Mouse (Mus musculus): ENCODE results near the gene Dgat2. TPM values are rescaled to one million over a fixed set of nuclear protein-coding genes. Genes with fewer than 3 reads are reported as not detected.

The Dgat2 gene
- total and polyA plus RNA-seq, 2 experiments from 2014 or later, result 29.9 to 37.8 TPM

DNA sequence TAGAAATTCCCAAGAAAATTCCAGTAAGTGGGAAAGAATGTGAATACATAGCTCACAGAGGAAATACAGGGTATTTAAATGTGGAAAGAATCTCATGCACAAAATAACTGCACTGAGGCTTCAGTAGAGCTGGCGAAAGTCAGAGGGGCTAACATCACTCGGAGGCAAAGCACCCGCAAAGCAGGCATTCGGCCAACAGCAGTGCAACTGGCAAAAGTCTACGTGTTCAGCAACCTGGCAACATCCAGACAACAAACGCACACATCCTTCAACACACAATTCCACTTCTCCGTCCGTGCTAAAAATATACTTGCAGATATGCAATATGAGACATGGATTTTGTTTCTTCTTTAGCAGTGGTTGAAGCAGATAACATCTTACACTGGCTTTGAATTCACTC, 56.5 kb downstream of the Dgat2 start:
- Histone ChIP-seq H3K27me3 (ENCODE audit: insufficient read depth, low read length) (no peaks in the 10 kb centered on the region), H3K4me3 (ENCODE audit: low read length) (no peak overlapping the region), H3K36me3 (ENCODE audit: insufficient read depth, low read length) (no peaks in the 10 kb centered on the region), H3K27ac (no peak overlapping the region), H3K4me2 (ENCODE audit: low read depth, low read length) (no peak overlapping the region), H3K4me1 (ENCODE audit: insufficient read depth, low read length) (no peaks in the 10 kb centered on the region), H3K9me3 (ENCODE audit: low read length) (no peaks in the 10 kb centered on the region), H3K9ac (replicated peaks; ENCODE audit: low read length) (no peak overlapping the region)
- DNase-seq (ENCODE audit: low spot score), result peak; percentile 39
- ATAC-seq, result no peak
- WGBS, result 36% methylated on average over 8 of the region's 8 CpGs
- no peak for TF ChIP-seq CTCF (IDR thresholded peaks at IDR 0.05; ENCODE audit: low read depth)

DNA sequence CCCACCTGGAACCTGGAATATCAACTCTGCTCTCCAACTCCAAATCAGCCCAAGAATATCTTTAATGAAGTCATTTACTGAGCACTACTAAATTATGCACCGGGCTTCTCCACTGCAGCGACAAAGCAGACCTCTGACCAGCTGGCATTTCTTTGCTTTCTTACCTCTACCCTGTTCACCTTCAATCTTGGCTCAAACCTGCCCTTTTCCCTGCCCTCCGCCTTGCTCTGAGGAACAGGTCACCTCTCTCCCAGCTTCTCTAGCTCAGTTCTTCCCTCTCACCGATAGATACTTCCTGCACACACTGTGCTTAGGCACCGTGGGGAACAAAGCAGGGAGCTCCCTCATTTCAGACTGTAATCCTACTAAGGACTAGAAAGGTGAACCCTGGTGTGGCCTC, 59.9 kb downstream of the Dgat2 start:
- DNase-seq (ENCODE audit: low spot score) (no peak), ATAC-seq (no peak)
- Histone ChIP-seq H3K27me3 (ENCODE audit: insufficient read depth, low read length) (no peaks in the 10 kb centered on the region), H3K4me3 (ENCODE audit: low read length) (no peak overlapping the region), H3K9me3 (ENCODE audit: low read length) (no peaks in the 10 kb centered on the region), H3K9ac (replicated peaks; ENCODE audit: low read length) (no peak overlapping the region), H3K4me1 (ENCODE audit: insufficient read depth, low read length) (no peaks in the 10 kb centered on the region), H3K36me3 (ENCODE audit: insufficient read depth, low read length) (no peaks in the 10 kb centered on the region), H3K27ac (no peak overlapping the region), H3K4me2 (ENCODE audit: low read depth, low read length) (no peak overlapping the region)
- 78% methylated on average over 5 of the region's 5 CpGs for WGBS
- no peak for TF ChIP-seq CTCF (IDR thresholded peaks at IDR 0.05; ENCODE audit: low read depth)

DNA sequence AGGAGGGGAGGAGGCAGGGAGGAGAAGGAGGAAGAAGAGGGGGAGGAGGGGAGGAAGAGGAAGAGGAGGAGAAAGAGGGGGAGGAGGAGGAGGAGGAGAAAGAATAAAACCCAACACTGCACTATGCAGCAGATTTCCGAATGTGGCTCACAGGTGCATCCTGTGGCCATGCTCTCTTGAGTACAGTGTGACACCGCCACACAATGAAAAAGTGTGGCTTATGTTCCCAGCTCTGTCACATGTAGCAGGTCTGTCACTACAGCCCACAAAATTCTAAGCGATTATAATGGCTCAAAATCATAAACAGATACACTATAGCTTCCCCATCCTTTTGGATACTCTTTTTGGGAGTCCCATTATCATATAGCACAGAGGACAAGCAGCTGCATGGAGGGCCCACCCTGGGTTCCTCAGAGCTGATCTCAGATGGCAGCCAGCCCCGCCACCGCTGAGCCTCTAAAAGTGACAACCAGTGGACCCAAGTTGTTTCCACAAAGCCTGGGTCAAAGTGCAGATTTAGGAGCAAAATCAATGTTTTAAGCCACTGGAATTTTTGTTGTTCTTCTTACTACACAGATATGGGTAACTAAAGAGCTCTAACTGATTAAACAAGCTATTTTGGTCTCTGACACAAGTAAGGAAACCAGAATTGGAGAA, 61.5 kb downstream of the Dgat2 start:
- no peaks in the 10 kb centered on the region for H3K9me3 ChIP-seq (ENCODE audit: low read length)
- no peak overlapping the region for H3K4me2 ChIP-seq (ENCODE audit: low read depth, low read length)
- H3K9ac ChIP-seq (replicated peaks; ENCODE audit: low read length), result no peak overlapping the region
- H3K4me3 ChIP-seq (ENCODE audit: low read length), result no peak overlapping the region
- no peaks in the 10 kb centered on the region for H3K36me3 ChIP-seq (ENCODE audit: insufficient read depth, low read length)
- TF ChIP-seq CTCF (IDR thresholded peaks at IDR 0.05; ENCODE audit: low read depth), result no peak
- H3K27me3 ChIP-seq (ENCODE audit: insufficient read depth, low read length), result no peaks in the 10 kb centered on the region
- no peaks in the 10 kb centered on the region for H3K4me1 ChIP-seq (ENCODE audit: insufficient read depth, low read length)
- no peak overlapping the region for H3K27ac ChIP-seq
- DNase-seq (ENCODE audit: low spot score) (no peak), ATAC-seq (no peak)
- WGBS, result 89% methylated on average over 5 of the region's 5 CpGs

DNA sequence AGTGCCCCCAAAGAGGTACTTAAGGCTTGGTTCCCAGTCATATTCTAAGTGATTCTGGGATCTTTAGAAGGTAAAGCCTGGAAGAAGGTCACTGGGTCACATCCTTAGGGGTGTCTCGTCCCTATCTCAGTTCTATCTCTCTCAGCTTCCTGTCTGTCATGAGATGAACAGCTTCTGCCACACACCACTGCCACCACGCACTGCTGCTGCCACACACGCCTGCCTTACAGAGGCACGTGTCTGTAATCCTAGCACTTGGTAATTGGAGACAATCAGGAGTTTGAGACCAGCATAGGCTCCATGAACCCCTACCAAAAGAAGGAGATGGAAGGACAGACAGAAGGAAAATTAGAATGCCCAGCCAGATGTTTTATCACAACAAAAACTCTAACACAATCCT, 62.4 kb downstream of the Dgat2 start:
- no peaks in the 10 kb centered on the region for H3K4me1 ChIP-seq (ENCODE audit: insufficient read depth, low read length)
- DNase-seq (ENCODE audit: low spot score) (no peak), ATAC-seq (no peak)
- H3K27me3 ChIP-seq (ENCODE audit: insufficient read depth, low read length), result no peaks in the 10 kb centered on the region
- H3K27ac ChIP-seq, result no peak overlapping the region
- no peaks in the 10 kb centered on the region for H3K36me3 ChIP-seq (ENCODE audit: insufficient read depth, low read length)
- no peaks in the 10 kb centered on the region for H3K9me3 ChIP-seq (ENCODE audit: low read length)
- no peak overlapping the region for H3K4me3 ChIP-seq (ENCODE audit: low read length)
- TF ChIP-seq CTCF (IDR thresholded peaks at IDR 0.05; ENCODE audit: low read depth), result no peak
- H3K4me2 ChIP-seq (ENCODE audit: low read depth, low read length), result no peak overlapping the region
- no peak overlapping the region for H3K9ac ChIP-seq (replicated peaks; ENCODE audit: low read length)
- 83% methylated on average over 4 of the region's 4 CpGs for WGBS

GRCm38 (mm10) chr7:99116781-99117180, 65.7 kb downstream of the Dgat2 start:
- ATAC-seq, result no peak
- Histone ChIP-seq H3K27ac (no peak overlapping the region), H3K4me3 (ENCODE audit: low read length) (no peak overlapping the region), H3K4me2 (ENCODE audit: low read depth, low read length) (no peak overlapping the region), H3K4me1 (ENCODE audit: insufficient read depth, low read length) (no peaks in the 10 kb centered on the region), H3K36me3 (ENCODE audit: insufficient read depth, low read length) (no peaks in the 10 kb centered on the region), H3K9ac (replicated peaks; ENCODE audit: low read length) (no peak overlapping the region), H3K27me3 (ENCODE audit: insufficient read depth, low read length) (no peaks in the 10 kb centered on the region), H3K9me3 (ENCODE audit: low read length) (no peaks in the 10 kb centered on the region)
- TF ChIP-seq CTCF (IDR thresholded peaks at IDR 0.05; ENCODE audit: low read depth), result no peak
- 84% methylated on average over 3 of the region's 3 CpGs for WGBS
- no peak for DNase-seq (ENCODE audit: low spot score)

DNA sequence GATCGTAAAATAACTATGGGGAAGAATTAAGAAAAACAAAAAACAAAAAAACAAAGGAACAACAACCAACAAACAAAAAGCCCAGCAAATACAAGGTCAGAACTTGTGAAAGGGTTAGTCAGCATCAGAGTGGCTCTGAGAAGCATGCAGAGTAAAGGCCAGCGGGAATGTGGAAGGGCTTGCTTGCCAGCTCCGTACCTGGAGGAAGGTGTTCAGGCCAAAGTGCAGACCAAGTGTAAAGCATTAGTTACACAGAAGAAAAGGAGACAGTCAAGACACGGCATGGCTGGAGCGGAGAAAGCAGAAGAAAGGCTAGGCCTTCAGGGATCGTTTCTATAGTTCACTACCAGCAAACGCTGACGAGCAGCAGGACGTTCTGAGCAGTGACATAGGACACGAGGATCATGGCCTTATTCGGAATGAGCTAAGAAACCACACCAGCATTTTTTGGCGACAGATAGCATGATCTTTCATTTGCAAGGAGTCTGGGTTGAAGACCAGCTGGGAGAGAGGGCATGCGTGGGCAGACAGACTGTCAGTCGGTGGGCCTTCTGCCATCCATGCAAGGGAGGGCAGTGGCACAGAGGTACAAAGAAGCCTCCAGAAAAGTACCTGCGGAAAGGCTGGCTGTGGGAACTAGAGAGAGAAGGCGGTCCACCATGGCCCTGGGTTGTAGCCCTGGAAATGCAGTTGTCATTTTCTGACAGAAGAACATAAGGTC, 68.4 kb downstream of the Dgat2 start:
- no peaks in the 10 kb centered on the region for H3K9me3 ChIP-seq (ENCODE audit: low read length)
- H3K4me1 ChIP-seq (ENCODE audit: insufficient read depth, low read length), result no peaks in the 10 kb centered on the region
- no peak overlapping the region for H3K9ac ChIP-seq (replicated peaks; ENCODE audit: low read length)
- H3K36me3 ChIP-seq (ENCODE audit: insufficient read depth, low read length), result no peaks in the 10 kb centered on the region
- H3K27ac ChIP-seq, result no peak overlapping the region
- DNase-seq (ENCODE audit: low spot score) (no peak), ATAC-seq (no peak)
- no peak overlapping the region for H3K4me3 ChIP-seq (ENCODE audit: low read length)
- H3K27me3 ChIP-seq (ENCODE audit: insufficient read depth, low read length), result no peaks in the 10 kb centered on the region
- H3K4me2 ChIP-seq (ENCODE audit: low read depth, low read length), result no peak overlapping the region
- WGBS, result 82% methylated on average over 16 of the region's 16 CpGs
- TF ChIP-seq CTCF (IDR thresholded peaks at IDR 0.05; ENCODE audit: low read depth), result no peak

DNA sequence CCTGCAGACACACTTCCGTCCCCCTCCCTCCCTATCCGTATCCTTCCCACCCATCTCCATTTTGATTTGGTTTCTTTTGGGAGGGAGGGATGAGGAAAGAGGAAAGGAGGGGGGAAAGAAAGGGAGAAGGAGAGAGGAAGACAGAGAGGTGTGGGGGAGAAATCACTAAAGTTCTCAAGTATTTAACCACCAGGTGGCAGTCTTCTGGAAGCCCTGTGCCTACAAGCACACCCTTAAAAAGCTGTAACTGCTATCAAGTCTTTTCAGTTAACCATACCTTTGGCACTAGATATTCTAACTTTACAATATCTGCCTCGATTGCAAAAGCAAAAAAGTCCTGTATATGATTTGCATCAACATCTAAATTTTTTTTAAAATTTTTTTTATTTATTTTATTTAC, 75.0 kb downstream of the Dgat2 start:
- H3K4me3 ChIP-seq (ENCODE audit: low read length), result no peak overlapping the region
- no peaks in the 10 kb centered on the region for H3K9me3 ChIP-seq (ENCODE audit: low read length)
- H3K4me2 ChIP-seq (ENCODE audit: low read depth, low read length), result no peak overlapping the region
- no peaks in the 10 kb centered on the region for H3K27me3 ChIP-seq (ENCODE audit: insufficient read depth, low read length)
- no peaks in the 10 kb centered on the region for H3K36me3 ChIP-seq (ENCODE audit: insufficient read depth, low read length)
- peak; percentile 84 for DNase-seq (ENCODE audit: low spot score)
- TF ChIP-seq CTCF (IDR thresholded peaks at IDR 0.05; ENCODE audit: low read depth), result peak; percentile 73
- no peak overlapping the region for H3K27ac ChIP-seq
- no peak overlapping the region for H3K9ac ChIP-seq (replicated peaks; ENCODE audit: low read length)
- 61% methylated on average over 3 of the region's 3 CpGs for WGBS
- peak; percentile 68 for ATAC-seq
- no peaks in the 10 kb centered on the region for H3K4me1 ChIP-seq (ENCODE audit: insufficient read depth, low read length)
